Mouse (Mus musculus): ENCODE data around the gene Medag. TPM values are rescaled to one million over a fixed set of nuclear protein-coding genes. Genes with fewer than 3 reads are reported as not detected.

Gene Medag
- polyA plus RNA-seq, 1 experiment from 2014 or later: 0.44 TPM

DNA sequence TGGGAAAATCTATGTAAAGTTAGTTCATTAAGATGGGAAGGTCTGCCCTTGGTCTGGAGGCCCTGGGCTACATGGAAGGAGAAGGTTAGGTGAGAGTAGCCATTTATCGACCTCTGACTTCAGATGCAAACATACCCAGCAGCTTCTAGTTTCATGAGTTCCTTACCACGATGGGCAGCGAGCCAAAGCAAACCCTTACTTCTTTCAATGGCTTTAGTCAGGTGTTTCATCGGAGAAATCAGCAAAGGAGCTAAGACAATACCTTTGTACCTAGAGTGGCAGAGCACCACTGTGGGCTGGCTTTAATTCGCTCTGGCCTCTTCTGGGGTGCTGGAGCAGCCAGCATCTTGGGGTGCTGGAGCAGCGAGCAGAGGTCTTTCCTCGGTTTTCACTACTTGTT is 22.1 kb downstream of the Medag start:
- no peaks in the 10 kb centered on the region for H3K36me3 ChIP-seq
- no peaks in the 10 kb centered on the region for H3K9me3 ChIP-seq
- H3K27ac ChIP-seq: no peak overlapping the region
- no peak overlapping the region for H3K4me3 ChIP-seq (replicated peaks)
- no peaks in the 10 kb centered on the region for H3K27me3 ChIP-seq
- no peak for ATAC-seq (ENCODE audit: insufficient number of reproducible peaks, insufficient read depth, low FRiP score, low TSS enrichment, low read depth)
- peaks cover 17% of the 10 kb centered on the region for H3K4me1 ChIP-seq (replicated peaks)
- no peak overlapping the region for H3K4me2 ChIP-seq
- WGBS: 64% methylated on average over 7 of the region's 7 CpGs
- no peak overlapping the region for H3K9ac ChIP-seq (replicated peaks)

DNA sequence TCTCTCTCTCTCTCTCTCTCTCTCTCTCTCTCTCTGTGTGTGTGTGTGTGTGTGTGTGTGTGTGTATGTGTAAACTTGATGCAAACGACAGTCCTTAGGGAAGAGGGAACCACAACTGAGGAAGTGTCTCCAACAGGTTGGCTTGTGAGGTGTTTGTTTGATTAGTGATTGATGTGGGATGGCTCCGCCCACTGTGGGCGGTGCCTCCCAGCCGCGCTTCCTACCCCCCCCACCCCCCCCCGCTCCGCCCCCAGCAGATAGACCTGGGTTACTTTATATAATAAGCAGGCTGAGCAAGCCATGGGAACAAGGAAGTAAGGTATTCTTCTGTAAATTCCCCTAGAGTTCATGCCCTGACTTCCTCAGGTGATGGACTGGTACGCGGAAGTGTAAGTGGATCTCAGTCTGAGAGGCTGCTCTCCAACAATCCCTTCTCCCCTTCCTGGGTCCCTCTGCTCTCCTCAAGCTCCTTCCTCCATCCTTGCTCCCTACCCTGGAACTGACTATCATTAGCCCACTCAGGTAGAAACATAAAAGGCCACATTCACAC is 22.7 kb downstream of the Medag start:
- 26% methylated on average over 9 of the region's 9 CpGs for WGBS
- Histone ChIP-seq H3K9me3 (no peaks in the 10 kb centered on the region), H3K4me2 (no peak overlapping the region), H3K27me3 (no peaks in the 10 kb centered on the region), H3K9ac (replicated peaks) (no peak overlapping the region), H3K4me3 (replicated peaks) (no peak overlapping the region), H3K4me1 (replicated peaks) (peaks cover 13% of the 10 kb centered on the region), H3K27ac (no peak overlapping the region), H3K36me3 (no peaks in the 10 kb centered on the region)
- no peak for ATAC-seq (ENCODE audit: insufficient number of reproducible peaks, insufficient read depth, low FRiP score, low TSS enrichment, low read depth)

DNA sequence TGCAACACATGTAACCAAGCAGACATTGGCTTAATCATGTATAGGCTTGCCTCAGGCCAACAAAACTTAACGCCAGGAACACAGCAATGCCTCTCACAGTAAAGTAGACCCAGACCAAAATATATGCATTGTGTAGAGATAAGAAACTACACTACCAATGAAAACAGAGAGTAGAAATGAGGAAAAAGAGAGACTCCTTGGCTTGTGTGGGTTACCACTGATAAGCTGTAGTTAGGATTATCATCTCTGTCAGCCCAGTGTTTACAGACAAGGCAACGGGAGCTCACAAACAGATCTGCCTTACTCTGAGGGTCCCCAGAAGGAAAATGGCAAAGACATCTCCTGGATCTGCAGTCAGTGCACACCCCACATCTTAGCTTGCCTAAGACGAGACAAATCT is 25.0 kb downstream of the Medag start:
- H3K27ac ChIP-seq: no peak overlapping the region
- ATAC-seq (ENCODE audit: insufficient number of reproducible peaks, insufficient read depth, low FRiP score, low TSS enrichment, low read depth): no peak
- H3K9ac ChIP-seq (replicated peaks): no peak overlapping the region
- no peaks in the 10 kb centered on the region for H3K9me3 ChIP-seq
- H3K4me3 ChIP-seq (replicated peaks): no peak overlapping the region
- peaks cover 23% of the 10 kb centered on the region for H3K4me1 ChIP-seq (replicated peaks)
- 74% methylated on average over 3 of the region's 3 CpGs for WGBS
- H3K36me3 ChIP-seq: no peaks in the 10 kb centered on the region
- H3K27me3 ChIP-seq: no peaks in the 10 kb centered on the region
- H3K4me2 ChIP-seq: no peak overlapping the region

DNA sequence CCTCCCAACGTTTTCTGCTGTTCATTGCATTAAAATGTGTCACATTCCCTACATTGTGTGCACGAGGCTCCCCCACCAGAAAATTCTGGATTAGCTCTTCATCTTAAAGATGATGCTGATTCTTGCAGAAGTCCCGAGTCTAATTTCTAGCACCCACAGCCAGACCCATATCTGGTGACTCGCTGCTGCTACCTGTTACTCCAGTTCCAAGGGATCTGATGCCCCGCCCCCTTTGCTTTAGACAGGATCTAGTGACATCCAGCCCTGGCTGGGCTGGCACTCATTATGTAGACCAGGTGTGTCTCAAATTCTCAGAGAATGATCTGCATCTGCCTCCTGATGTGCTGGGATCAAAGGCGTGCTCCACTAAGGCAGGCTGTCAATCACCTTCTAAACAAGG is 25.6 kb downstream of the Medag start:
- no peaks in the 10 kb centered on the region for H3K9me3 ChIP-seq
- ATAC-seq (ENCODE audit: insufficient number of reproducible peaks, insufficient read depth, low FRiP score, low TSS enrichment, low read depth): no peak
- 67% methylated on average over 6 of the region's 6 CpGs for WGBS
- no peak overlapping the region for H3K4me3 ChIP-seq (replicated peaks)
- no peaks in the 10 kb centered on the region for H3K27me3 ChIP-seq
- H3K36me3 ChIP-seq: no peaks in the 10 kb centered on the region
- no peak overlapping the region for H3K9ac ChIP-seq (replicated peaks)
- H3K4me1 ChIP-seq (replicated peaks): peaks cover 29% of the 10 kb centered on the region
- H3K27ac ChIP-seq: no peak overlapping the region
- no peak overlapping the region for H3K4me2 ChIP-seq

DNA sequence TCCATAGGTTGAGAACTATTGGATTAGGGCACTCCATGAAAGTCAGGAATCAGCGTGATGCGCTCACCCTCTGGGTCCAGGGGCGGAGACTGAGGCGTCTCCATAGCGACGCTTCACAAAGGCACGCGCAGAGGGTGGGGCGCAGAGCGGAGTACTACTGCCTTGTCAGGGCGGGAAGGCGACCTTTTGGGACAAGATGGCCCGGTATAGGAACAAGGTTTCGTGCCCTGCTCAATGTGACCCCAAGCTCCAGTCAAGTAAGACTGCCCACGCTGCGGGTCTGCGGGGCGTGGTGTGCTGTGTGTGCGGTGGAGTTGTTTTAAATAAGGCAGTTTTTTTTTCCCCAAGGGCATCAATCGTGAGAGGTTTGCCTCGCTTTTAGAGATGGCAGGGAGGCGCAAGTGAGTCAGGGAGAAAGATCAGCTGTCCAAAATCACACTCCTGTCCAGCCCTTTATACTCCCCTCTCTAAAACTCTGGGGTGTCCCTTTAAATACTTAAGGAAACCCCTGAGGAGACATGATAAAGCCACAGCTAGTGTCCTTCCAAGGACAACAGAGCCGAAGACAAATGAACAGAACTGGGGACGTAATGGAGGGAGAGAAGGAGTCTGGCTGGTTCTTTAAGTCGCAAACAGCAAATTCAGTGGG is 28.1 kb downstream of the Medag start, which contains the start of gene Tex26:
Tex26 (plus strand) TSS at position 130 of the 649 bp plus-strand sequence.
- WGBS: under 1% methylated on average over 25 of the region's 25 CpGs
- Histone ChIP-seq H3K27me3 (no peaks in the 10 kb centered on the region), H3K9me3 (no peaks in the 10 kb centered on the region), H3K36me3 (no peaks in the 10 kb centered on the region), H3K9ac (replicated peaks) (peak within 1 kb of the TSS; percentile 50; the same call in 1 of the 2 replicates), H3K27ac (peak within 1 kb of the TSS; percentile 76), H3K4me2 (peak within 1 kb of the TSS; percentile 82), H3K4me3 (replicated peaks) (peak within 1 kb of the TSS; percentile 41), H3K4me1 (replicated peaks) (peaks cover 26% of the 10 kb centered on the region)
- ATAC-seq (ENCODE audit: insufficient number of reproducible peaks, insufficient read depth, low FRiP score, low TSS enrichment, low read depth): peak; percentile 84

DNA sequence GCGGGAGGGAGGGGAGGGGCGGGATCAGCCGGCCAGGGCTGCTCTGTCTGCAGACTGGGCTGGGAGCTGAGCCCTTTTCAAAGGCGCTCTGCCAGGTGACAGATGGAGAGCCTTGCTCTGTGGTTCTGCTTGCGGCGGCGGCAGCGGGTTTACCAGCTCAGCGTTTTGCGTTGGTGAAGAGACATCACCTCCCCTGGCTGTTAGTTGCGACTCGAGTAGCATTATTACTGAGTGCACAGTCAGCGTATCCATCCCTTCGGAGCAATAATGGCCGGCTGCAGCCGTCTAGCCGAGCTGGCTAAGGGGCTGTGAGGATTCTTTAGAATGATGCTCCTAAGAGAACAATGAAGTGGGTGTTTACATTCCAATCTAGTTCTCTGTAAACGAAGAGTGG is 28.6 kb downstream of the Medag start:
- peak; percentile 64; the same call in 1 of the 2 replicates for ATAC-seq (ENCODE audit: insufficient number of reproducible peaks, insufficient read depth, low FRiP score, low TSS enrichment, low read depth)
- Histone ChIP-seq H3K36me3 (no peaks in the 10 kb centered on the region), H3K27ac (peak overlapping the region; percentile 76), H3K27me3 (no peaks in the 10 kb centered on the region), H3K4me3 (replicated peaks) (peak overlapping the region; percentile 41), H3K4me1 (replicated peaks) (peaks cover 26% of the 10 kb centered on the region), H3K9ac (replicated peaks) (peak overlapping the region; percentile 50; the same call in 1 of the 2 replicates), H3K4me2 (peak overlapping the region; percentile 82), H3K9me3 (no peaks in the 10 kb centered on the region)
- WGBS: under 1% methylated on average over 18 of the region's 18 CpGs

DNA sequence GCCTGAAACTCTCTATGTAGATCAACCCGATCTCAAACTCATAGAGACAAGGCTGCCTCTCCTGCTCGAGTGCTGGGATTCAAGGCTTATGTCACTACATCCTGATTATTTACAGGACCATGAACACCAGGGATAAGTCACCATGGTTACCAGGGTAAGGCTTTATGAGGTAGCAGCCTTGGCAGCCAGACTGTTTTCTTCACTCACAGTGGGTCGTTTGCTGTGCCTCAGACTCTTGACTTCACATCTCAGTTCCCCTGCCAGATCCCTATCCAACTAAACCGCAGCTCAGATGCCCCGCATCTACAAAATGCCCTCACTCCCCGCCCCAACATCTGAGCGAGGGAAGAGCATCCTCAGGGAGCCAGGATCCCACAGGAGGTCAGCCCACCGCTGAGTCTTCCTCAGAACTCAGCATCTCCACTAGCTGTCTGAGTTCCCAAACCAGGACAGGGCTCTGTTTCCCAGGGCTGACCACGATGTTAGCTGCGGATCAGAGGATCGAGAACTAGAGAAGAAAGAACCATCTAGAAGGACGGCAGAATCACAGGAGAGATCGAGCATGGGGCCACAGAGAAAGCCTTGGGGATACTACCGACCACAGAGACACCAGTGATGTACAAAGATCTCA is 30.2 kb downstream of the Medag start:
- Histone ChIP-seq H3K9me3 (no peaks in the 10 kb centered on the region), H3K9ac (replicated peaks) (no peak overlapping the region), H3K27me3 (no peaks in the 10 kb centered on the region), H3K27ac (no peak overlapping the region), H3K36me3 (no peaks in the 10 kb centered on the region), H3K4me1 (replicated peaks) (peaks cover 26% of the 10 kb centered on the region), H3K4me3 (replicated peaks) (no peak overlapping the region), H3K4me2 (no peak overlapping the region)
- ATAC-seq (ENCODE audit: insufficient number of reproducible peaks, insufficient read depth, low FRiP score, low TSS enrichment, low read depth): no peak
- 57% methylated on average over 14 of the region's 14 CpGs for WGBS

DNA sequence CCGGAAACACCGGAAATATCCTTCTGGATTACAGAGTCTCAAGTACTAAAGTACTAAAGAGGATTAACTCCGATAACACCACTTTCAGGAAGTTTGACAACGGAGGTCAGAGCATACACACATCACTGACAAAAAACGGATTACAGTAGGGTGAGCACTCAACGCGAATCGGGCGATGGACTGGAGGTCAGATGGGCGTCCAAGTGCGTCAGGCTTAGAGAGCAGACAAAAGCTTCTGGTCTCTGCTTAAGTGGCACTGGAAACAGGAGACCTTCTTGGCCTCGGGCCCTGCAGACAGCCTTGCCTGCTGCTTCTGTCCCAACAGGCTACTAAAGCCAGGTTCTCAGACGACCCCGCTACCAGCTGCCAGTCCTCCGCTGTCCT is 30.7 kb downstream of the Medag start:
- WGBS: 80% methylated on average over 15 of the region's 15 CpGs
- H3K36me3 ChIP-seq: no peaks in the 10 kb centered on the region
- H3K9ac ChIP-seq (replicated peaks): no peak overlapping the region
- no peak overlapping the region for H3K4me2 ChIP-seq
- H3K9me3 ChIP-seq: no peaks in the 10 kb centered on the region
- H3K27me3 ChIP-seq: no peaks in the 10 kb centered on the region
- no peak overlapping the region for H3K4me3 ChIP-seq (replicated peaks)
- peaks cover 26% of the 10 kb centered on the region for H3K4me1 ChIP-seq (replicated peaks)
- no peak for ATAC-seq (ENCODE audit: insufficient number of reproducible peaks, insufficient read depth, low FRiP score, low TSS enrichment, low read depth)
- H3K27ac ChIP-seq: no peak overlapping the region

DNA sequence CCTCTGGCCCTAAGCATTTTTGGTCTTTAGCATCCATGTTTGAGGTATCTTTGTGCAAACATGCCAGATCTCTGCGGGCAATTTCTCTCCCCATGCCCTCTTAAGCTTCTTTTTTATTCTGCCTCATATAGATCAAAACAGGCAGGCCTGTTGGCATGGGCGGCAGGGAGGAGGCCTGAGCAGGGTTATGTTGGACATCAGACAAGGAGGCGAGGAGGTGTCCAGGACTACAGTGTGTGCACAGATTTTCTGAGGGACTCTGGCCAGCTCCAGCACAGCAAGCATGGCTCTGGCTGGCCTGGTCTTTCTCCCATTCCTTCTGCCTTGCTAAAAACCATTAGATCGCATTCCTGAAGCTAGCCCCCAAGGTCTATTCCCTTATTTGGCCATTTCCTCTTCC is 32.9 kb downstream of the Medag start:
- H3K4me3 ChIP-seq (replicated peaks): no peak overlapping the region
- no peak overlapping the region for H3K9ac ChIP-seq (replicated peaks)
- ATAC-seq (ENCODE audit: insufficient number of reproducible peaks, insufficient read depth, low FRiP score, low TSS enrichment, low read depth): no peak
- H3K27me3 ChIP-seq: no peaks in the 10 kb centered on the region
- H3K36me3 ChIP-seq: no peaks in the 10 kb centered on the region
- peaks cover 3% of the 10 kb centered on the region; the same call in 1 of the 2 replicates for H3K9me3 ChIP-seq
- no peak overlapping the region for H3K4me2 ChIP-seq
- no peak overlapping the region for H3K27ac ChIP-seq
- whole genome bisulfite sequencing: 78% methylated on average over 4 of the region's 4 CpGs
- H3K4me1 ChIP-seq (replicated peaks): peaks cover 23% of the 10 kb centered on the region

DNA sequence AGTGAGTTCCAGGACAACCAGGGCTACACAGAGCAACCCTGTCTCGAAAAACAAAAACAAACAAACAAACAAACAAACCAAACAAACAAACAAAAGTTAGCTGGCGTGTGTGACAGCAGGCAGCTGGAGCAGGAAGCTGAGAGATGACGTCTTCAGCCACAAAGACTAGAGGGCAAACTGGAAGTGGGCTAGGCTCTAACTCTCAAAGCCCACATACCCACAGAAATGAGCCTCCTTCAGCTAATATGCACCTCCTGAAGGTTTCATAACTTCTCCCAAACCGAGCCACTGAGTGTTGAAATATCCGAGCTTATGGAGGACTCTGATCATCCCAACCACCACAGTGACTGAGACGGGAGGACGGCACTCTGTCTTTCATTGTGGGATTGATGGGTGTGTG is 34.9 kb downstream of the Medag start:
- Histone ChIP-seq H3K27ac (no peak overlapping the region), H3K4me3 (replicated peaks) (no peak overlapping the region), H3K4me1 (replicated peaks) (peaks cover 13% of the 10 kb centered on the region), H3K9ac (replicated peaks) (no peak overlapping the region), H3K27me3 (no peaks in the 10 kb centered on the region), H3K36me3 (no peaks in the 10 kb centered on the region), H3K9me3 (peaks cover 3% of the 10 kb centered on the region; the same call in 1 of the 2 replicates), H3K4me2 (no peak overlapping the region)
- ATAC-seq (ENCODE audit: insufficient number of reproducible peaks, insufficient read depth, low FRiP score, low TSS enrichment, low read depth): no peak
- 85% methylated on average over 7 of the region's 7 CpGs for WGBS

DNA sequence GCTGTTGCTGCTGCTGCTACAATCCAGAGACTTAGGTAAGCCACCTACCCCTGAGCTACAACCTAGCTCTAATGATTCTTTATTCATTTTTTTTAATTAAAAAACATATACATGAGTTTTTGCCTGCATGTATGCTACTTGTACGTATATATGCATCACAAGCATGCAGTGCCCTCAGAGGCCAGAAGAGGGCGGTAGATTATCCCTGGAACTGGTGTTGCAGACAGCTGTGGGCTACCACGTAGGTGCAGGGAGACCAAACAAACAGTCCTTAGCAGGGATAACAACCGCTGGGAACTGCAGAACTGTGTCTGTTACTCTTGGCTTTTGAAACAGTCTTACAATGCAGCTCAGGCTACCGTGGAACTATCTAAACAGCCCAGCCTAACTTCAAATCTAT is 36.2 kb downstream of the Medag start:
- Histone ChIP-seq H3K9me3 (peaks cover 3% of the 10 kb centered on the region; the same call in 1 of the 2 replicates), H3K36me3 (no peaks in the 10 kb centered on the region), H3K9ac (replicated peaks) (no peak overlapping the region), H3K4me2 (no peak overlapping the region), H3K4me1 (replicated peaks) (peaks cover 4% of the 10 kb centered on the region), H3K27ac (no peak overlapping the region), H3K4me3 (replicated peaks) (no peak overlapping the region), H3K27me3 (no peaks in the 10 kb centered on the region)
- 80% methylated on average over 5 of the region's 5 CpGs for WGBS
- ATAC-seq (ENCODE audit: insufficient number of reproducible peaks, insufficient read depth, low FRiP score, low TSS enrichment, low read depth): no peak

Data from limb, embryonic 12.5 days (tissue).